Mouse (Mus musculus) thymus, postnatal 36 days (tissue): ENCODE results near the gene Gm27029.
"Not testable (repeated sequence)": the region's sequence is repeated elsewhere in the genome, so short reads cannot be mapped to it uniquely, and the experiment has no call there.

Experiments
- DNase-seq, 2 experiments: peaks; one replicate each; pipeline ENCODE4 v3.0.0; 2022; ENCODE audit warnings: mixed read lengths in 2 of 2

The Gm27029 gene

DNA sequence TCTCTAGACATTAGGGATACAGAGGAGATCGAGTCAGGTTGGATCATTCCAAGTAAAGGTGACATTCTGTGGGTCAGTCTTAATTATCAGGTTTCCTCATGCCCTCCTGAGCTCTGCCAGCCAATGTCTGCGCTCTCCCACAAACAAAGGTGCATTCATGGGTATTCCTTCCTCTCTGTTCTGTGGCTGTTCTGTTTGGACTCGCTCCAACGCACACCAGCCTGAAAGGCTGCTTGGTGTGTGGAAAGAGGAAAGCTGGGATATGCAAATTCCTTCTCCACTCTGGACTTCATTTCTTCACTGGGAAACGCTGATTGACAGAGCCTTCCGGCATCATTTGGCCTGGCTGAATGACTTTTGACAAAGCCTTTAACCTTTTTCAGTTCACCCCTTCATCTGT, 30.1 kb upstream of the Gm27029 start:
- no peak for DNase-seq

DNA sequence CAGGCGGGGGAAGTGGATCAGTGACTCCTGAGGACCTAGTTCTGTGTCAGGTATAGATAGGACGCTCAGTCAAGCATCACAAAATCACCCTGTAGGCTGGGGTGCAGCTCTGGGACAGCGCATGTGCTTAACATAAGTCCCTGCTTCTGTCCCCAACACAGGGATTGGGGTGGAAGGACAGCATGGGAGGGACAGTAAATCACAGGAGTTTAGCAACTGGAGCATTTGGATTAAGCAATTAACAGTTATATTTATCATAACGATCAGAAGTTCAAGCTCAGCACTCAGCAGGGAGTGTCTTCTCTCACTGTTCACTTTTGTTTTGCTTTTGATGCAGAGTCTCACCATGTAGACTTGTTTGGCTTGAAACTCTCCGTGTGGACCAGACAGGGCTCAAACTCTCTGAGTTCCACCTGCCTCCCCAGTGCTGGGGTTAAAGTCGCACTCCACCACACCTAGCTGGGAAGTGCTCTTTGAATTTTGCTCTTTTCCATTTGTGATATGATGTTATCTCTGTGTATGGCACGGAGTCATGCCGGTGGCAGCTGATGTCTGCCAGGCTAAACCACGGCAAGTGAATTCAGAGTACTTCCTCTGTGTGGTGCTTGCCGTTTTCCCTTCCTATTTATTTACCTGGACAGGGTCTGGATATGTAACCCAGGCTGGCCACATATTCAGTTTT, 27.6 kb upstream of the Gm27029 start:
- DNase-seq, result no peak

DNA sequence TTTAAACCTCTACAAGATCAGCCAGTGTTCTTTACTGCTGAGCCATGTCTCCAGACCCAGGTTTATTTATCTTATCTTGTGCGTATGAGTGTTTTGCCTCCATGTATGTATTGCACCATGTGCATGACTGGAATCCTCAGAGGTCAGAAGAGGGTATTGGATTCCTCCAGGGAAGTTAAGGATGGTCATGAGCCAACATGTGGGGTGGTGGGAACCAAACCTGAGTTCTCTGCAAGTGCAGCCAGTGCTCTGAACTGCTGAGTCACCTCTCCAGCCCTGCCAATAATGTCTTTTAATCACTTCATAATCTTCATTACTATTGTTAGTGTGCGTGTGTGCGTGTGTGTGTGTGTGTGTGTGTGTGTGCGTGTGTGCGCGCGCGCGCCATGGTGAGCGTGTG, 26.9 kb upstream of the Gm27029 start:
- DNase-seq, result no peak

GRCm38 (mm10) chr11:101450394-101450793, 25.8 kb upstream of the Gm27029 start:
- peak; percentile 22 to 31 for DNase-seq

- DNase-seq, result not testable (repeated sequence)
Measured at GRCm38 (mm10) chr11:101449596-101449995, 25.0 kb upstream of the Gm27029 start.

DNA sequence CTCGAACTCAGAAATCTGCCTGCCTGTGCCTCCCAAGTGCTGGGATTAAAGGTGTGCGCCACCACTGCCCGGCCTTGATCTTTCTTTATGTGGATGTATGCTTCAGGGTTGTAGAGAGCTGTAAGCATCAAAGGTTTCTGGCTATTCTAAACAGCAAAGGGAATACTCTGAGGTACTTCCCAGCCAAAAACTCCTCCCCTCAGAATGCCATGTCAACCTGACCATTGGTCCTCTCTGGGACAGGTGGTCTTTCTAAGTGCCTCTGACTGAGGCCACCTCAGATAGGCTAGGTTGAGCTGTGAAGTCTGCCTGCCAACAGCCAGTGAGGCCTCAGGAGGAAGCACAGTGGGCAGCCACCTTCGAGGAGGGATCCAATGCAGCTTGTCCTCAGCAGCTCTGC, 24.3 kb upstream of the Gm27029 start:
- no peak for DNase-seq

DNA sequence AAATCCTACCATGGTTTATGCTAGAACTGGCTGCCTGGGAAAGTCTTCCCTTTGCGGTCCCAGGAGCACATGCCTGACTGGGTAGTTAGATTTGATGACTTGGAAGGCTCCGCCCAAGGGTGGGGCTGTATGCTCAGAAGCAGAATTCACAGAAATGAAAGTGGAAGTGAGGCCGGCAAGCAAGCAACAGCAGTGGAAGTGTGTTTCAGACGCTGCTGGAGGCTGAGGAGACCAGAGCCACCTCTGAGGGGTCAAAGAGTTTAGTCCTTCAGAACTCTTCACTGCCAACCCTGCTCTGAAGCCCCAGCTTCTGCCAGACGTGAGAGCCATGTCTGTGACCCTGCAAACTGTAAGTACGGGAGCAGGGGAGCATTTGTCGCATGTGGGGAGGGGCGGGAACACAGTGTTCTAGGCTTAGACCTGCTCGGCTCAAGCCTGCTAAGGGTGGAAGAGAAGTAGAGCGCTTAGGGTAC, 23.7 kb upstream of the Gm27029 start, which contains the start of gene Ifi35:
TSS of gene Ifi35 (plus strand) at position 134 of the 473 bp plus-strand sequence.
- DNase-seq, result peak; percentile 69 to 72

GRCm38 (mm10) chr11:101447786-101448185, 23.2 kb upstream of the Gm27029 start:
- DNase-seq, result no peak

GRCm38 (mm10) chr11:101446860-101447259, 22.3 kb upstream of the Gm27029 start:
- DNase-seq, result not testable (repeated sequence)

DNA sequence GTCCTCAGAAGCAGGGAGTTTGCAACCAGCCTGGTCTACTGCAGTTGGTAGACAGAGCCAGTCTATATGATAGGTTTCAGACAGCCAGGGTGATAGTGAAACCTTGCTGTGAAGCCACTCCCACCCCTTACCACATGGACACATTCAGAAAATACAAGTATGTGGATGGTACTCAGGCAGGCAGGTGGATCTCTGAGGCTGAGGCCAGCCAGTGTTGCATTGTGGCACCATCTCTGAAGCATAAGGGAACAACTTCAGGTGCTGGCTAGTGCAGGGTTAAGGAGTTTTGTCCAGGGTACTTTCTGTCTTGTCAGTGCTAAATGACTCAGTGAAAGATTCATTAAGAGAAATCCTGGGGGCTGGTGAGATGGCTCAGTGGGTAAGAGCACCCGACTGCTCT, 21.7 kb upstream of the Gm27029 start:
- DNase-seq, result no peak

GRCm38 (mm10) chr11:101442760-101443159, 18.2 kb upstream of the Gm27029 start:
- no peak for DNase-seq

GRCm38 (mm10) chr11:101442127-101442693, 17.6 kb upstream of the Gm27029 start, which contains the start of gene Rpl27:
Gene Rpl27 (plus strand): TSS chr11:101442298.
- peak; percentile 92 to 98 for DNase-seq

DNA sequence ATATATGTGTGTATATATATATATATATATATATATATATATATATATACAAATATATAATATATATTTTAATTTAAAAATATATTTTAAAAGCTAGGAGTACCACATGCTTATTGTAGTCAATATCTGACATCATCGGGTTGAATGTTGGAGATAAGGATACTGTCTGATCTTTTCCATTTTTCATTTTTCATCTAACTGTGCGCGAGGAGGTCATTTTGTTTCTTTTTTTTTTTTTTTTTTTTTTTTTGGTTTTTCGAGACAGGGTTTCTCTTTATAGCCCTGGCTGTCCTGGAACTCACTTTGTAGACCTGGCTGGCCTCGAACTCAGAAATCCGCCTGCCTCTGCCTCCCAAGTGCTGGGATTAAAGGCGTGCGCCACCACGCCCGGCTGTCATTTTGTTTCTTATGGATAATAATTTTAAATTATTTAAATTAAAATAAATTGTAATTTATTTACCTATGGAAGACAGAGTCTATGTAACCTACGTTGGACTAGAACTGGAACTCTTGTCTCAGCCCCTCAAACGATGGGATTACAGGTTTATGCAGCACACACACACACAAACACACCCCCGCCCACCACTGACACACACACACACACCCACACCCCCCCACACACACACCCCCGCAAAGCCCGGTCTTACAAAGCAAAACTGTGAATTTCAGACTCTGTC, 17.0 kb upstream of the Gm27029 start:
- DNase-seq, result not testable (repeated sequence)

GRCm38 (mm10) chr11:101438006-101438405, 13.4 kb upstream of the Gm27029 start:
- not testable (repeated sequence) for DNase-seq

DNA sequence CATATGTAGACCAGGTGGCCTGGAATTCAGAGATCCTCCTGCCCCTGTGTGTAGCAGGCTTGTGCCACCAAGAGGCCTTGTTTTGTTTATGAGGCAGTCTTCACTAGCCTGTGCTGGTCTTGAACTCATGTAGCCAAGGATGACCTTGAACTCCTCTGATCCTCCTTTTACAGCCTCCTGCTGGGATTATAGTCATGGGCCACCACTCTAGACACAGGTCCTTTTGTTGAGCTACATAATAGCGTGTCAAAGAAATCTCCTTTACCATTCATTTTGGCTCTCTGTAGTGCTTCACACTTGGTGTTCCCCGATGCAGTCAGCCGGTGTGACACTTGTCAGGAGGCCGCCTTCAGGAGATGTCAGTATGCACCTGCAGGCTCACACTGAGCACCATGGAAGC, 12.3 kb upstream of the Gm27029 start:
- no peak for DNase-seq

- DNase-seq, result no peak
Measured at GRCm38 (mm10) chr11:101435831-101436230, 11.2 kb upstream of the Gm27029 start.

GRCm38 (mm10) chr11:101433396-101433795, 8.8 kb upstream of the Gm27029 start:
- DNase-seq, result no peak

- no peak for DNase-seq
Measured at GRCm38 (mm10) chr11:101431327-101431726, 6.7 kb upstream of the Gm27029 start.

DNA sequence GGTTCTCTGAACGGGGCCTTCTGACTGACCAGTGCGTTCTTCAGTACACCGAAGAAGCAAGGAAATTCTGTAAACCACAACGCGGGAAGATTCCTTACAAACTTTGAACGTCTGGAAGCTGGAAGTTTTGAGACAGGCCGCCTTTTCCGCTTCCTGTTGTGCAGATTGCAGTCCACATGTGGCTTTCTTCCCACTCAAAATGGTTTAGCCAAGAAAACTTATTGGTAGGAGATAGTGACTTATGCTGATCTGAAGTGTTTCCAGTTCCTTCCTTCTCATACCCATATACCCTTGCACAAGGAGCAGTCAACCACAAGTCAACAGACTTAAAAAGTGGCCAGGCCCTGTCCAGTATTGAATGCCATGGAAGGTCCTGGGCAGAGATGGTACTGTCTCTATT, 1.6 kb upstream of the Gm27029 start:
- no peak for DNase-seq

DNA sequence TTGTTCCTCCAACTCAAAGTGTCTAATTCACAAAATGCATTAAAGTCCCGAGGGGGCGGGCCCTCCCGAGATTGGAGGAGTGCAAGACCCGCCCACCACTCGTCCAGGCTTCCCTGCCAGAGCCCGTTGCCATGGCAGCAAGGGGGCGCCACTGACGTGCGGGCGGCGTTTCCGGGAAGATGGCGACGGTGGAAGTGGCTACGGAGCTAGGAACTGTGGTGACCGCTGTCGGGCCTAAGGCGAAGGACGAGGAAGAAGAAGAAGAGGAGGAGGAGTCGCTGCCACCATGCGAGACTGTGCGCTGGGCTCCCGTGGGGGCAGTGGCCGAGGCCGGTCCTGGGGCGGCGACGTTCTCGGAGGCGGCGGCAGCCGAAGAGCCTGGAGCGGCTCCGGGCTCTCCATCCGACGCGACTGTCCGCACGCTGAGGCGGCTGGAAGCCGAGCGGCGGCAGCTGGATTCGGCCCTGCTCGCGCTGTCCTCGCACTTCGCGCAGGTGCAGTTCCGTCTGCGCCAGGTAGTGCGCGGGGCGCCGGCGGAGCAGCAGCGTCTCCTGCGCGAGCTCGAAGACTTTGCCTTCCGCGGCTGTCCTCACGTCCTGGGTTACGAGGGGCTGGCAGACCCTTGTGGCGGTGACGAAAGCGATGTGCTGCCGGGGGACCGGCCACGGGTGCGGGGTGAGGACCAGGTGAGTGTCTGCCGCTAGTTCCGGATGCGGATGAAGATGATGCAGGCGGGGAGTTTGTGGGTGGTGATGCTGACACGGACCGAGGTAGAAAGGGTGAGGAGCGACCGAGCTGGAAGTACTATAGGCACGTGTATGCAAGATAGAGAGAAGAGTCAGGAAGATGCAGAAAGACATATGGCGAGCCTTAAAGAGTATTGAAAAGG, 573 bp upstream of the Gm27029 start, which contains the start of the genes Rundc1 and Ptges3l:
TSS of gene Rundc1 (plus strand) at position 161 of the 889 bp plus-strand sequence.
TSS of gene Ptges3l (minus strand) at position 409 of the 889 bp plus-strand sequence.
- peak; percentile 98 for DNase-seq

DNA sequence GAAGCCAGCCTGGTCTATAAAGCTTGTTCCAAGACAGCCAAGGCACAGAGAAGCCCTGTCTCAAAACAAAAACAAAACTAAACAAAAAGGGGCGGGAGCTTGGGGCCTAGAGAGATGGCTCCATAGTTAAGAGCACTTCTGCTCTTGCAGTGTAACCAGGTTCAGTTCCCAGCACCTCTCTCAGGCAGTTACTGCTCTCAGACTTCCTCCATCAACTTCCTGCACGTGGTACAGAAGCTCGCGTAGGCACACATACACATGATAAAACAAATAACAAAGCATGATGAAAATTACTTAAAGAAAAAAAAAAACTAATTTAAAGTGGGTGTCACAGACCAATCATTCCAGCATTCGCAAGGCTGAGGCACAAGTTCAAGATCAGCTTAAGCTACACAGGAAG, 4.4 kb downstream of the Gm27029 start:
- DNase-seq, result no peak

- no peak for DNase-seq
Measured at GRCm38 (mm10) chr11:101419610-101420009, 5.0 kb downstream of the Gm27029 start.

DNA sequence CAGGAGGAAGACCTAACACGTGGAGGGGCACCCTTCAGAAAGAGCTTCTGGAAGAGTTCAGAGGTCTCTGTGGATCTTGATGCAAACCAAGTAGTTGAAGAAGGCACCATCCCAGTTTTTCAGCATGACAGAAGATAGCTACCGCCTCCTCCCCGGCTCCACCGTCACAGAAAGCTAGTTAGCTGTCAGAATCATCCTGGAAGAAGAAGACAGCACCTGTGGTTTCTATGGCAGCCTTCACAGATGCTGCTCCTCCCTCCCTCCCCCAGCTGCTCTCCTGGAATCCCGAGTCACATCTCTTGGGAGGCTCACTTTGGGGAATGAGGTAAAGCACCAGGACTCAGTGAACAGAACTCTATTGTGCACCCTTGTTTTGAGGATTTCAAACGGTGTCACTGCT, 5.6 kb downstream of the Gm27029 start:
- no peak for DNase-seq
